Mouse (Mus musculus) skeletal muscle tissue, adult 2 months (tissue): ENCODE measurements around the gene Pced1b.

ENCODE experiments used
- DNase-seq: peaks from one replicate; pipeline ENCODE4 v3.0.0-alpha.2; 2012; ENCODE audit warnings: low read depth, low spot score

The Pced1b gene

DNA sequence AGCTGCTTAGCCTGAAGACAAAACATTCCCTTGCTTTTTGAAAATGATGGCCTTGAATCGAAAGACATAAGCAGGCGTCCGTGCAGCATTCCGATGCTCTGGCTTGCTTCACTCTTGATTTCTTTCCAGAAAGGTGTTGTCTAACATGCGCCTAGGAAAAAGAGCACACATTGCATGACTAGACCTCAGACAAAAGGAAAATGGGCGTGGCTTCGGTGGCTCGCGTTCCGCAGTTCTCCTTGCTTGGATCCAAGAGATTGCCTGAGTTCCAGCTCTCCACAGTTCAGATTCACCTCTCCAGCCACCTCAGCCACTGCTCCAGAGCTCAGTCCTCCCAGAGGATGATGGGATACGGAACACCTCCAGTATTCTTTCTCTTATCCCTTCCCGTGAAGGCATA lies 147.7 kb downstream of the Pced1b start:
- no peak for DNase-seq

GRCm38 (mm10) chr15:97396586-97397299 lies 149.8 kb downstream of the Pced1b start:
- DNase-seq = no peak

- DNase-seq = no peak
Observed at GRCm38 (mm10) chr15:97397793-97398192, 150.9 kb downstream of the Pced1b start.

DNA sequence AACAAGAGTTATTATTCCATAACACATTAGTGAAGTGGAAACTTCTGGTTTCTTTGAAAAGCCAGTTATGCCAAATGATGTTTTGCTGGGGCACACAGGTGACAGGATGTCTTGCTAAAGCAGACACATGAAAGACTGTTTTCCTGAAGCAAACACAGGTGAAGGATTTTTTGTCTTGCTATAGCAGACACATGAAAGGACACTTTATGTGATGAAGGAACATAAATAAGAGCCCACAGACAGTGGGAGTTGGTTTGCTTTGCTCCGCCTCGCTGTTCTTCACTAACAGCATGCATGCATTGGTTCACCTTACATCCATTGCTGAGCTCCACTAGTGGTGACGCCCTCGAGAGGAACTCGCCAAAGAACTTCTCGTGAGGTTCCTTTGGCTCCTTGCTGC lies 154.0 kb downstream of the Pced1b start:
- no peak for DNase-seq

- DNase-seq = no peak
Observed at GRCm38 (mm10) chr15:97404483-97404882, 157.6 kb downstream of the Pced1b start.

DNA sequence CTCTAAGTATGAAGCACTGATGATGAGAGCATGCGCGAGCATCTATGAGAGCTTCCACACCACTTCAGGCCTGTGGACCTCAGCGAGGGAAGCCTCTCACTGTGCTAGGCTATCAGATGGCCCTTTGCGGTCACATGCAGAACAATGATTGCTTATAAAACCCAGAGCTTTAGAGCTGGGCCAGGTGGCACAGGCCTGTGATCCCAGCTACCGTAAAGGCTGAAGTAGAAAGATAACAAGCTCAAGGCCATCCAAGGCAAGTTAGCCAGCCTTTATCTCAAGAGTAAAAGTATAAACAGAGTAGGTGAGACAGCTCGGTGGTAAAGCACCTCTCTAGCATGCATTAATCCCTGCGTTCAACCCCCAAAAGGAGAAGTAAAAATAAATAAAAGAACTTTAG lies 158.1 kb downstream of the Pced1b start:
- DNase-seq = no peak

GRCm38 (mm10) chr15:97406105-97406504 lies 159.2 kb downstream of the Pced1b start:
- no peak for DNase-seq

GRCm38 (mm10) chr15:97407496-97408454 lies 160.9 kb downstream of the Pced1b start:
- no peak for DNase-seq

DNA sequence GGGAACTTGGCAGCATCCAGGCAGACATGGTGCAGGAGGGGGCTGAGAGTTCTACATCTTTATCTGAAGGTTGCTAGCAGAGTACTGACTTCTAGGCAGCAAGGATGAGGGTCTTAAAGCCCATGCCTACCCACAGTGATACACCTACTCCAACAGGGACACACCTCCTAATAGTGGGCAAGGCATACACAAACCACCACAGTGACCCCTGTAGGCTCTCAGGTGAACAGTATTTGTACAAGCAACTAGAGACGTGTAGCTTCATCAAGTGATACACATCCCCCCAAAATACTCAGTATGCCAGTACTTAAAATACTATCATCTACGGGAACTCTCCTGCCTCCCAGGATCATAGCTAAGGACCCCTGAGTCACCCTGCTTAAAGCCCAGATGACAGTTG lies 164.2 kb downstream of the Pced1b start:
- no peak for DNase-seq

DNA sequence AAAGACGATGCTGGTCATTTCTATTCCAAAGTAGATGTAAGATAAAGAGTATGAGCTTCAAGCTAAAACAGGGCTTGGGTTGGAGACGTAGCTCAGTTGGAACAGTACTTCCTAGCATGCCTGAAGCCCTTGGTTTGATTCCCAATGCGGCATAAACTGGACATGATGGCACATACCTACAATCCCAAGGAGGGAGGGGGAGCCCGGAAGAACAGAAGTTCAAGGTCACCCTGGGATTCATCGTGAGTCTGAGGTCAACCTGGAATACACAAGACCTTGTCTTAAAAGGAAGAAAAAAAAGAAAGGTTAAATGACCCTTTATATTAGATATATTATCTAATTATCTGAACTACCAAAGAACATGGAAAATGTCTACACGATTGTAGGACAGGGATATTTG lies 164.8 kb downstream of the Pced1b start:
- no peak for DNase-seq

DNA sequence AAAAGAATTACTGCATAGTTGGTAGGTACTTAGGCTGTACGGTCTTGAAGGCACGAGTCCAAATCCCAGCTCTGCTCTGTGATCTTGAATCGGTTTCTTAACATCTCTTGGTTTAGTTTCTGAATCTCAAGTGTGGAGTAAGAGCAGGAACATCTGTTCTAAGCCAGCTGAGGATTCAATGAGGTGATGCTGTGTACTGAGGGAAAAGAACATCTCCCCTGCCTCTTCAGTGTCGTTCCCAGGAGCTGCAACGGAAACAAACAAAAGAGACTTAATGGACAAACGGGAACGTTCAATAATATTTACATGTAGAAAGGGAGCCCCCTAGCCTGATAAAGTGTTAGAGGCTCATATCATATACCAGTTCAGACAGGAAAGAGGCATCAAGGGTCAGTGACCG lies 165.4 kb downstream of the Pced1b start:
- no peak for DNase-seq

DNA sequence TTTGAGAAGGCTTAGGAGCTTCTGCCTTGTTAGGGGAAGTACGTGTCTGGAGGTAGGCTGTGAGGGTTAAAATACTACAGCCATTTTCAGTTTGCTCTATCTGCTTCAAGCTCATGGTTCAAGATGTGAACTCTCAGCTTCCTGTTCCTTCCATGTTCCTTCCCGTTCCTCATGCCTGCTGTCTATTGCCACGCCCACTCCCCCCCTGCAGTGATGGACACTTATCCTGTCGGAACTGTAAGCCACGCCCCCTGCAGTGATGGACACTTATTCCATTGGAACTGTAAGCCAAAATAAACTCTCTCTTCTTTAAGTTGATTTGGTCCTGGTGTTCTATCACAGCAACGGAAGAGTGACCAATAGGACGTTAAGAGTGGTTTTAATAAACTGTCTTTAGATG lies 166.0 kb downstream of the Pced1b start:
- DNase-seq = no peak

DNA sequence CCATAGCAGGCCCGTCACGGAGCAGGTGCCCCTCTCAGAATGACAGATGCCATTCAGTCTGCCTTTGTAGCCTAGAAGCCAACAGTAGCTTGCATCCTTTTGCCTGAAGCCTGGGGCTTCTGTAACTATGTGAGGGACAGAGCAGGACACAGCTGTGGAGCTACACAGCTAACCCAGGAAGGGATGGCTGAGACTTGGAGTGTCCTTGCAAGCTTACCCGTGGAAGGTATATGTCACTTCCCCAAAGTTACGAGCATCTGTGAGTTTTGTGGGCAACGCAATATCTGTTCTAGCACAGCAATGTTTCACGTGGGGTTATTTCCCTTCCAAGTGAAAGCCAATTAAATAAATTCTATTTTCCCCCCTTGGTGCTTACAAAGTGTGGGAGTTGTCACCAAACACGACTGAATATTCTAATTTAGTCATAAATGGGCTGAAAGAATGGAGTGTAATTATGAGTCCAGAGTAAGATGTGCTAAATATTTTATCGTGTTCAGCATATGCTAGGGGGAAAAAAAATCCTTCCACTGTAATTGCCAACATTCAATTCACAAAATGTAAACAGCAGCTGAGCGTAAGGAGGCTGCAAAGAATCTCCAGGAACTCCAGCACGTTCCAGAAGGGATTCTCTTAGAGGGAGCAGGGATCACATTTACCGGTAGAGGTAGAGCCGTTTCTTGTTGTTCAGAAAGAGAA lies 168.0 kb downstream of the Pced1b start:
- no peak for DNase-seq

DNA sequence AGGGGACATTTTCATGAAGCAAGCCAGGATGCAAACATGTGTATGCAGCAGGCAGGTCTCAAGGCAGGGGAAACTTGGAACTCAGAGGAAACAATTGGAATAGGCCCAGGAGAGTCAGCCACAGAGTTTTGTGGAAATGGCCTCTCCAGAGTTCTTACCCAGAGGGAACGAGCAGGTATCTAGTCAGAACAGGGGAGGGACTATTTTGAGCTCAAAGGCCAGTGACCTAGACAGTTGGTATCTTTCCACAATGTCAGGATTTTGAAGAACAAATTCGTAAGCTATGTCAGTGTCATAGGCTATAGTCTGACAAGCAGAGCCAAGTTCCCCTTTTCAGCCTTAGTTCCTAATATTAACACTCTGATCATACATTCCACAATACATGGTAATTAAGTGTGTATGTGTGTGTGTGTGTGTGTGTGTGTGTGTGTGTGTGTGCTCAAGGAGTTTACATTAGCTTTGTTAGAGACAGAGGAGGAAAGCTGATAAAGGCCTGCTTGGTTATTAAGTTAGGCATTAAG lies 168.6 kb downstream of the Pced1b start:
- DNase-seq = no peak

DNA sequence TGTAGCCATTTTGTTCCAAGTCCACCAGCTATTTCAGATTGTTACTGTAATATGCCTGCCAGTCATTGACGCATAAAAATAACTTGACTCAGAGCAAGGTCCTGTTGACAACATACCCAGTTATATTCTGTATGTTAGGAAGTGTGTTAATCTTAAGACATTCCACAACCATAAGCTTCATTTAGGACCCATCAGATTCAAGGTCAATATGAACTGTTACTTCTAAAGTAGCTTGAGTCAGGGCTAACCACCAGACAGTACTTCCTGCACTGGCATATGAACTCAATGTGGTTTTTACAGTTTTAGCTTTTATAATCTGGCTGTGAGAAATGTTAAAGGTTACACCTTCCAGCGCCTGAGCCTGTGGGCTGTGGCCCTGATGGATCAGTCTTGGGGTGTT lies 173.4 kb downstream of the Pced1b start:
- no peak for DNase-seq

DNA sequence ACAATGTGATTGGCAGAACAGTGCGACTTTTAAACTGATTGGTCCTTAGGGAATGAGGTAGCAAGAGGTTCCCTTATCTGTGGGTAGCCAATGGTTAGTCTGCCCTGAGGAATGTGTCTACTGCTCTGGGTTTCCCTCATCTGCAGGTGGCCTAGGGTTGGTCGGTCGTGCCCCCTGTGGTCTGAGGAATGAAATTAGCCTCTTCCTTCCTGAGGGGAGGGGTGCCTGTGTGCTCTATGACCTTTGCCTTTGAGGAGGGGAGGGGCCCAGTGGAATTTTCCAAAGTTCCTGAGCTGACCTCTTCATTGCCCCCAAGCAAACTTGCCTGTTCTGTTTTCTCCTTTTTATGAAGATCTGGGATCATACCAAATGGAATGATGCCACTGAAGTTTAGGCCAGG lies 174.6 kb downstream of the Pced1b start:
- no peak for DNase-seq

GRCm38 (mm10) chr15:97422212-97422944 lies 175.5 kb downstream of the Pced1b start:
- no peak for DNase-seq

DNA sequence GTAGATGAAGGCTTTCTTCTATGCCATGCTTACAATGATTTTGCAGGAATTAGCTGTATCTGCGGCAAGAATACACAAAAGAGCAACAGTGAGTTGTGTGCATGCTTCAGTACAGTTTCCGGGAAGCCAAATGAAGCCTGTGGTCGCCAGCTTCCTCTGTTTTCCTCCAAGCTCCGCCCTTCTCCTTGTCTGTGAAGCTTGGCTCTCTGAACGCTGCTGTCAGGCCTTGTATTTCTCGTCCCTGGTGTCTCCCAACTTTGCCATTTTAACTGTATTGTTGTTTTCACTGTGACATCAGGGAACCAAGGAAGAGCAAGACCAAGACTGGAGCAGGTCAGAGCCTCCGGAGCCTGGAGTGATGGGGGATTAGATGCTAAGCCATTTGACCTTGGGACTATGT lies 177.5 kb downstream of the Pced1b start:
- DNase-seq = no peak

GRCm38 (mm10) chr15:97424961-97425360 lies 178.1 kb downstream of the Pced1b start:
- no peak for DNase-seq

- no peak for DNase-seq
Observed at GRCm38 (mm10) chr15:97429201-97429900, 182.4 kb downstream of the Pced1b start.

- DNase-seq = no peak
Observed at GRCm38 (mm10) chr15:97431533-97431932, 184.6 kb downstream of the Pced1b start.
